Mouse (Mus musculus): ENCODE measurements around the gene Art4. TPM values are rescaled to one million over a fixed set of nuclear protein-coding genes. Genes with fewer than 3 reads are reported as not detected.

Gene Art4
- total and polyA plus RNA-seq, 2 experiments from 2014 or later = 0.23 TPM; not detected in 1

DNA sequence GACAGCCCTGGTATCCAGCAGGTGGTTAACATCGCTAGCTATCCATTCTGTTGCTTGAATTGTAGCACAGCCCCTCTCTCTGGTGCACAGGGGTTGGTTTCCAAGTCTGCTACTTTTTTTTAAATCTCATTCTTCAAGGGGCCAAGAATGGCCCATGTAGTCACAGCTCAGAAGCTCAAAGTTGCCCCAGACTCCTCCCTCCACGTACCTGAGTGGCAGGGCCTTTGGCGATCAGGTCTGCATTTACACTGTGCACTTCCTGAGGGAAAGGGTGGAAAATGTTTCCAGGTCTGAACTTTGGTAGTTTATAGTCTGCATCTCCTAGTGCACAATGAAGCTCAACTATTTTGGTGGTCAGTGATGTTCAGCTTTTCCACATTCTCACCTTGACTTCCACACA, 10.3 kb downstream of the Art4 start:
- no peak overlapping the region for H3K27ac ChIP-seq (ENCODE audit: low read depth, low read length)
- no peaks in the 10 kb centered on the region for H3K9me3 ChIP-seq (ENCODE audit: low read length)
- no peak overlapping the region for H3K4me3 ChIP-seq (ENCODE audit: low read depth, low read length)
- 94% methylated on average over 3 of the region's 3 CpGs for WGBS
- DNase-seq (no peak), ATAC-seq (no peak)
- no peaks in the 10 kb centered on the region for H3K36me3 ChIP-seq (ENCODE audit: insufficient read depth)
- H3K4me2 ChIP-seq (ENCODE audit: low read depth) = no peak overlapping the region
- H3K9ac ChIP-seq = no peak overlapping the region
- no peak for TF ChIP-seq CTCF (IDR thresholded peaks at IDR 0.05; ENCODE audit: low read depth)
- no peaks in the 10 kb centered on the region for H3K4me1 ChIP-seq (ENCODE audit: insufficient read depth)
- no peaks in the 10 kb centered on the region for H3K27me3 ChIP-seq (ENCODE audit: insufficient read depth, low read length)

DNA sequence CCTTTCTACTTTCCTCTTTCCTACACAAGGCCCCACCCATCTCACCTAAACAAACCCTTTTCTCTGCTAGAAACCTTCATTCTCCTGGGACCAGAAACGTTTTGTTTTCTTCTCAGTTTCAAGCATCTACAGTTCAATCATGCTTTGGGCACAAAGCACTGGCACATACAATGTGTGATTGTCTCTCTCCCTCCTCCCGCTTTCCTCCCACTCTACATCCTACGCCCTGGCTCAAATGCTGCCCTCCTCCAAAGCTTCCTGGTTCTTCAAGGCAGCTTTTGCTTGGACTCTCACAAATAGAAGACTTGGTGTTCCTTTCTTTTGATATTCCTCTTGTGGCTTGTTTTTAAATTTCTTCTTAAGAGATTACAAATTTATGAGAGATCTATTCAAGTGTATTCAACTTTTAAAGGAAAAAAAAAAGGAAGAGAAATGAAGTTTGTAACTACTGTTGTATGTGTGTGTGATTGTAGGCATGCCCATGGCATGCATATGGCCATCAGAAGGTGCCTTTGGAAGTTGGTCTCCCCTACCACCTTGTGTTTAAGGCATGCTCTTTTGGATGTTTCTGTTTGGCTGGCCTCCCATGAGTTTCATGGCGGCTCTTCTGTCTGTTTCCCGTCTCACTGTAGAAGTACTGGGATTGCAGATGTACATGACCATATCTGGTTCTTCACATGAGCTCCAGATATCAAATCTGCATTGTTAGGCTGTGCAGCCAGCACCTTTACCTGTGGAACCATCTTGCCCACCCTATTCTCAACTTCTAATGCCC, 11.6 kb downstream of the Art4 start:
- no peaks in the 10 kb centered on the region for H3K36me3 ChIP-seq (ENCODE audit: insufficient read depth)
- no peak for ATAC-seq
- DNase-seq = no peak
- no peak overlapping the region for H3K4me3 ChIP-seq (ENCODE audit: low read depth, low read length)
- H3K9ac ChIP-seq = no peak overlapping the region
- no peaks in the 10 kb centered on the region for H3K27me3 ChIP-seq (ENCODE audit: insufficient read depth, low read length)
- H3K4me1 ChIP-seq (ENCODE audit: insufficient read depth) = no peaks in the 10 kb centered on the region
- H3K27ac ChIP-seq (ENCODE audit: low read depth, low read length) = no peak overlapping the region
- H3K9me3 ChIP-seq (ENCODE audit: low read length) = no peaks in the 10 kb centered on the region
- TF ChIP-seq CTCF (IDR thresholded peaks at IDR 0.05; ENCODE audit: low read depth) = no peak
- 70% methylated on average over 5 of the region's 5 CpGs for WGBS
- H3K4me2 ChIP-seq (ENCODE audit: low read depth) = no peak overlapping the region

DNA sequence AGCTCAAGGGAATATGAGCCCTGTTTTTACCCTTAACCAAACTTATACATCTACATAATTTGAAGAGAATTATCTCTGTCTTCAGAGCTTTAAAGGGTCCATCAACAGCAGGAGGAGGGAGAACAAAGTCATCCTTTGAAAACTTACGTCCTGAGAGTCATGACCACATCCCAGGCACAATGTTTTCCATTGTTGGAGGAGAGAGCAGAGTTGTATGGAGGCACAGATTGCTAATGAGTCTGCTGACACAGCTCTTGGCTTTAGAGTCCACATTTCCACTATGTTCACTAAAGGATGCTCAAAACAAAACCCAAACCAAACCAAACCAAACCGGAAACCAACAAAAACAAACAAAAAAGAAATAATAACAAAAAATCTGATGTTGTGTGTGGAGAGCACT, 12.6 kb downstream of the Art4 start:
- no peak for TF ChIP-seq CTCF (IDR thresholded peaks at IDR 0.05; ENCODE audit: low read depth)
- 47% methylated on average over 2 of the region's 2 CpGs for WGBS

DNA sequence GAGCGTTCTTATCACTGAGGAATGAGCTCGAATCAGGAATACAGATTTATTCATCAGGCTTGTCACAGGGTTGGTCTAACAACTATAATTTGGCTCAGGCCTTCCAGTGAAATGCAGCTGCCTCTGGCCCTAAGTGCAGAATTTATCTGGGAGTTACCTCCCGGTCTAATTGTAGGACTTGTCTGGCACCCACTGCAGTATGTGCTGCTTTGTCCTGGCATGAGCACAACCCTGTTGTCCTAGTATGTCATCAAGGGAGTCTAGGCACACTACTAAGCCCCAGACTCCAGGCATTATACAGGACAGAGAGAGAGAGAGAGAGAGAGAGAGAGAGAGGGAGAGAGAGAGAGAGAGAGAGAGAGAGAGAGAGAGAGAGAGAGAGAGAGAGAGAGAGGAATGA, 20.2 kb downstream of the Art4 start:
- H3K4me2 ChIP-seq (ENCODE audit: low read depth) = no peak overlapping the region
- H3K27ac ChIP-seq (ENCODE audit: low read depth, low read length) = no peak overlapping the region
- DNase-seq (no peak), ATAC-seq (no peak)
- H3K4me1 ChIP-seq (ENCODE audit: insufficient read depth) = no peaks in the 10 kb centered on the region
- H3K4me3 ChIP-seq (ENCODE audit: low read depth, low read length) = no peak overlapping the region
- H3K9me3 ChIP-seq (ENCODE audit: low read length) = no peaks in the 10 kb centered on the region
- no peak overlapping the region for H3K9ac ChIP-seq
- 78% methylated on average over 3 of the region's 3 CpGs for WGBS
- no peaks in the 10 kb centered on the region for H3K36me3 ChIP-seq (ENCODE audit: insufficient read depth)
- H3K27me3 ChIP-seq (ENCODE audit: insufficient read depth, low read length) = no peaks in the 10 kb centered on the region; the same call in 1 of the 2 replicates
- TF ChIP-seq CTCF (IDR thresholded peaks at IDR 0.05; ENCODE audit: low read depth) = no peak

More for the DNA sequence above, 12.6 kb downstream of the Art4 start:
- no peak for ATAC-seq
- H3K36me3 ChIP-seq (ENCODE audit: insufficient read depth) = no peaks in the 10 kb centered on the region
- H3K27ac ChIP-seq (ENCODE audit: low read depth, low read length) = no peak overlapping the region
- no peak overlapping the region for H3K4me2 ChIP-seq (ENCODE audit: low read depth)
- no peak overlapping the region for H3K9ac ChIP-seq
- H3K9me3 ChIP-seq (ENCODE audit: low read length) = no peaks in the 10 kb centered on the region
- no peak overlapping the region for H3K4me3 ChIP-seq (ENCODE audit: low read depth, low read length)
- no peaks in the 10 kb centered on the region for H3K27me3 ChIP-seq (ENCODE audit: insufficient read depth, low read length)
- no peak for DNase-seq
- no peaks in the 10 kb centered on the region for H3K4me1 ChIP-seq (ENCODE audit: insufficient read depth)

DNA sequence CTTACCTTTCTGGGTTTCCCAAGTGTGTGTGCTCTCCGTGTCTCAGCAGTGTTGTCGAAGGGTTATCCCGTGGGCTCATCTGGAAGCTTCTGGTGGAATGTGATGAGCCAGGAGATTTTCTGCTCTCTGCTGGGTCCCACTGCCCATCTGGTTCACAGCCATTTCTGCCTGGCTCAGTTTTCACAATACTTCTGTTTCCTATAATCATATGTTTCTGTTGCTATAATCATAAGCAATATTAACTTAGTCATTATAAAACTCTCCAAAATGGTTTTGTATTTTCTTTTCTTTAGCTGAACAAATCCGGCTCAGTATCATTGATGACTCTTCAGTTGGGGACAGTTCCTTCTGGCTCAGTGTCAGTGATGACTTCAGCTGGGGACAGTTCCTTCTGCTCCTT, 22.2 kb downstream of the Art4 start, which contains the start of gene Smco3:
TSS of gene Smco3 (minus strand) at position 101 of the 400 bp plus-strand sequence.
- Histone ChIP-seq H3K36me3 (ENCODE audit: insufficient read depth) (no peaks in the 10 kb centered on the region), H3K27ac (ENCODE audit: low read depth, low read length) (no peak within 1 kb of the TSS), H3K4me1 (ENCODE audit: insufficient read depth) (no peaks in the 10 kb centered on the region), H3K4me2 (ENCODE audit: low read depth) (no peak within 1 kb of the TSS), H3K9ac (no peak within 1 kb of the TSS), H3K9me3 (ENCODE audit: low read length) (no peaks in the 10 kb centered on the region), H3K27me3 (ENCODE audit: insufficient read depth, low read length) (no peaks in the 10 kb centered on the region; the same call in none of the 2 replicates), H3K4me3 (ENCODE audit: low read depth, low read length) (0 out of 2 replicates have a peak within 1 kb of the TSS, but pooled peaks have one; percentile 7)
- DNase-seq (no peak), ATAC-seq (no peak)
- TF ChIP-seq CTCF (IDR thresholded peaks at IDR 0.05; ENCODE audit: low read depth) = no peak
- WGBS = 69% methylated on average over 4 of the region's 4 CpGs

DNA sequence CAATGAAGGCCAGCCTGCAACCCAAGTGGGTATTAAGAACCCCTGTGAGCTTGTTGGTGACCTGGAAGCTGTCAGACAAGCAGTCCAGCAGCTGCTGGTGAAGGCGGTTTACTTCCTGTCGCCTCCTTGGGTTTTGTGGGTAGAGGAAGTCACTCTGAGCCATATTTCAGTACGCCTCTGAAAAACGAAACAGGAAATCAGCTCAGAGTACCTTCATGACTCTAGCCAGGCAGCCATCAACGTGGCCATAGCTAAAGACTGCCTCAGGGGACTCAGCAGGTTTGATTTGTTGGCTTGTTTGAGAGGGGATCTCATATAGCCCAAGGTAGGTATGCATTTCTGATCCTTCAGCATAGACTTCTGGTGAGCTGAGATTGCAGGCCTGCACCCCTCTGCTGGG, 25.8 kb downstream of the Art4 start:
- TF ChIP-seq CTCF (IDR thresholded peaks at IDR 0.05; ENCODE audit: low read depth) = no peak
- Histone ChIP-seq H3K36me3 (ENCODE audit: insufficient read depth) (no peaks in the 10 kb centered on the region), H3K27ac (ENCODE audit: low read depth, low read length) (no peak overlapping the region), H3K4me2 (ENCODE audit: low read depth) (no peak overlapping the region), H3K9ac (no peak overlapping the region), H3K27me3 (ENCODE audit: insufficient read depth, low read length) (no peaks in the 10 kb centered on the region; the same call in none of the 2 replicates), H3K9me3 (ENCODE audit: low read length) (no peaks in the 10 kb centered on the region), H3K4me1 (ENCODE audit: insufficient read depth) (peaks cover 8% of the 10 kb centered on the region), H3K4me3 (ENCODE audit: low read depth, low read length) (no peak overlapping the region)
- ATAC-seq (no peak), DNase-seq (no peak)
- 74% methylated on average over 5 of the region's 5 CpGs for WGBS

DNA sequence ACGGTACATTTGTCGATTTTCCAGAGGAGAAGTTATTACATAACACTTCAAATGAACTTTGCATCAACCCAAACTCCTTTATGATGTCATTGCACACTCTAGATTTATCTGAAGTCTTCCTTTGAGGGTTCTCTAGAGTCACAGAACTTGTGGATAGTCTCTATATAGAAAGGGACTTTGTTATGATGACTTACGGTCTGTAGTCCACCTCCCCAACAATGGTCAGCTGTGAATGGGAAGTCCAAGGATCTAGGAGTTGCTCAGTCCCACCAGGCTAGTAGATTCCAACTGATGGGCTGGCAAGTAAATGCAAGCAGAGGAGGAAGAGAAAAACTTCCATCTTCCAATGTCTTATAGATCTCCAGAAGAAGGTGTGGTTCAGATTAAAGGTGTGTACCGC, 28.9 kb downstream of the Art4 start:
- H3K9ac ChIP-seq = peak overlapping the region; percentile 39
- peak overlapping the region; percentile 88 for H3K27ac ChIP-seq (ENCODE audit: low read depth, low read length)
- H3K9me3 ChIP-seq (ENCODE audit: low read length) = no peaks in the 10 kb centered on the region
- WGBS = 34% methylated on average over 4 of the region's 4 CpGs
- H3K4me2 ChIP-seq (ENCODE audit: low read depth) = peak overlapping the region; percentile 55
- no peak for TF ChIP-seq CTCF (IDR thresholded peaks at IDR 0.05; ENCODE audit: low read depth)
- no peaks in the 10 kb centered on the region; the same call in 1 of the 2 replicates for H3K27me3 ChIP-seq (ENCODE audit: insufficient read depth, low read length)
- ATAC-seq (no peak), DNase-seq (no peak)
- H3K36me3 ChIP-seq (ENCODE audit: insufficient read depth) = peaks cover 10% of the 10 kb centered on the region
- peaks cover 8% of the 10 kb centered on the region for H3K4me1 ChIP-seq (ENCODE audit: insufficient read depth)
- peak overlapping the region; percentile 100 for H3K4me3 ChIP-seq (ENCODE audit: low read depth, low read length)
